Mouse (Mus musculus): ENCODE measurements around the gene Zfp61.

- TF ChIP-seq MAFK (IDR thresholded peaks at IDR 0.05; ENCODE audit: insufficient read depth, low read depth, low read length), result no peak
- TF ChIP-seq ZNF384 (IDR thresholded peaks at IDR 0.05; ENCODE audit: low read depth, low read length), result no peak
- no peak for TF ChIP-seq ZC3H11A (IDR thresholded peaks at IDR 0.05; ENCODE audit: borderline replicate concordance, low read depth, low read length)
- TF ChIP-seq HCFC1 (IDR thresholded peaks at IDR 0.05; ENCODE audit: borderline replicate concordance, insufficient read depth, low read length), result no peak
- TF ChIP-seq CHD2 (IDR thresholded peaks at IDR 0.05; ENCODE audit: low read depth, low read length), result no peak
Measured at GRCm38 (mm10) chr7:24325675-24326128, 24.7 kb upstream of the Zfp61 start.
